ENCODE assay signal across 8 mouse cellular contexts in the genomic region with DNA sequence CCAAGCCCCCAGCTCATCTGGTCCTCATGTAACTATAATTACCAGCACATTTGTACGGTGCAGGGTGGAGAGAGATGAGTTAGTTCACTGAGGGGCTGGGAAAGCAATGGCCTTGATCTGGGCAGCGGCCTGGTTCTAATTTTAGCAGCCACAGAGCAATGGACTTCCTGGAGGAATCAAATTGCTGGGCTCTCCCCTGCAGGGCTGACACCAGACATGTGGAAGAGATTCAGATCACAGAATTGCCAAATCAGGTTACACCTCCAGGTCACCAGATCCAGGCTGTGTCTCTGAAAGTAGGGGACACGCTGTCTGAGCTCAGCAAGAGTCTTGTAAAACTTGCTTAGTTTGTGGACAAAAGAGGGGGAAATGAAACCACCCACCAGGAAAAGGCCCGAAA. TPM values are rescaled to one million over a fixed set of nuclear protein-coding genes. Genes with fewer than 3 reads are reported as not detected.
DNase-seq lines count a peak whose midpoint lies in the region; ATAC-seq lines count a peak whose summit lies in the region.

No protein-coding gene starts in this region.

- no peak overlapping the region for H3K9ac ChIP-seq in hindbrain, embryonic 13.5 days

- H3K4me3 ChIP-seq in hindbrain, embryonic 13.5 days = no peak overlapping the region

- no peaks in the 10 kb centered on the region for H3K9me3 ChIP-seq in hindbrain, embryonic 13.5 days

- no peaks in the 10 kb centered on the region for H3K27me3 ChIP-seq in hindbrain, embryonic 13.5 days

- H3K4me2 ChIP-seq in hindbrain, embryonic 13.5 days = no peak overlapping the region

- WGBS in hindbrain, embryonic 13.5 days = 23% methylated on average over 4 of the region's 4 CpGs

- H3K27ac ChIP-seq in hindbrain, embryonic 13.5 days = 0 out of 2 replicates have a peak overlapping the region, but pooled peaks have one; percentile 23

- no peaks in the 10 kb centered on the region for H3K36me3 ChIP-seq in hindbrain, embryonic 13.5 days

- H3K4me1 ChIP-seq in hindbrain, embryonic 13.5 days (replicated peaks) = peaks cover 30% of the 10 kb centered on the region

- peak; percentile 58 for DNase-seq in Muller cell, postnatal 12 days (ENCODE audit: inconsistent ontology term)
- peak; percentile 60 to 73 for DNase-seq in adrenal gland, postnatal 36 days
- peak; percentile 93 for DNase-seq in forelimb bud, embryonic 11.5 days (ENCODE audit: low read depth, low spot score)
- peak; percentile 18 for DNase-seq in liver
- DNase-seq in neural tube, embryonic 10.5 days (ENCODE audit: extremely low spot score, low spot score) = peak; percentile 77
- no peak for DNase-seq in urinary bladder, postnatal 25 days (ENCODE audit: low spot score)

- no peak for ATAC-seq in hindbrain, embryonic 13.5 days (ENCODE audit: low FRiP score)
- no peak for ATAC-seq in erythroid progenitor cell, adult 5-6 weeks (replicated peaks; ENCODE audit: low FRiP score, poor library complexity, severe bottlenecking)

RNA-seq across cellular contexts. Expression of a gene that starts 19.3 kb away (rescaled TPM):
- total RNA-seq in adrenal gland, postnatal 36 days (2021) = under 1 TPM; 0.30 to 0.53 TPM
- polyA plus RNA-seq in hindbrain, embryonic 13.5 days (2015; fragmentation: Nextera tagmentation; extraction: Ambion mirVana) = 0.87 and 1.6 TPM in 2 replicates
- not detected in 2 replicates for total RNA-seq in erythroid progenitor cell, adult 5-6 weeks (2015; ENCODE audit: low replicate concordance)
- not detected in 2 replicates for total RNA-seq in erythroid progenitor cell, adult 5-6 weeks (2017; ENCODE audit: low replicate concordance)
